Mouse (Mus musculus): ENCODE data around the gene Pld2. TPM values are rescaled to one million over a fixed set of nuclear protein-coding genes. Genes with fewer than 3 reads are reported as not detected.
A peak's percentile ranks its signal among the peaks of the same experiment; 100 is the strongest.

The Pld2 gene
- polyA plus RNA-seq, 1 experiment from 2014 or later, result 1.6 TPM

DNA sequence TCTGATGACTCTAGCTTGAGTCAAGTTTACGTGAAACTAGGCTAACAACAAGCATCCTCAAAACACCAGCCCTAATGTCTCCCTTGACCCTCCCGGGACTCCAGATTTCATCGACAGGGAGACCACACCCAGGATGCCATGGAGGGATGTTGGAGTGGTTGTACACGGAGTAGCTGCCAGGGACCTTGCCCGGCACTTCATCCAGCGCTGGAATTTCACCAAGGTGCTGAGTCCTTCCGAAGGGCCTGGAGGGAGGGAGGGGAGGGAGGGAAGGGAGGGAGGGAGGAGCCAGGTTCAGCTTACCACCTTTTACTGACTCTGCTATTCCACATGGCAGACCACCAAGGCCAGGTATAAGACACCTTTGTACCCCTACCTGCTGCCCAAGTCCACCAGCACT is 14.1 kb downstream of the Pld2 start:
- 60% methylated on average over 7 of the region's 7 CpGs for WGBS (ENCODE audit: insufficient replicate concordance)
- H3K9ac ChIP-seq (replicated peaks), result no peak overlapping the region
- H3K27me3 ChIP-seq (ENCODE audit: insufficient read depth, low read length), result no peaks in the 10 kb centered on the region
- H3K36me3 ChIP-seq (replicated peaks; ENCODE audit: insufficient read depth, low read length), result no peaks in the 10 kb centered on the region
- DNase-seq (no peak), ATAC-seq (no peak)
- no peak overlapping the region for H3K4me3 ChIP-seq (ENCODE audit: low read depth, low read length)
- H3K4me1 ChIP-seq (ENCODE audit: insufficient read depth), result no peaks in the 10 kb centered on the region
- no peak for TF ChIP-seq EP300 (IDR thresholded peaks at IDR 0.05; ENCODE audit: low read depth)
- no peak for TF ChIP-seq CTCF (IDR thresholded peaks at IDR 0.05; ENCODE audit: low read depth)
- no peaks in the 10 kb centered on the region for H3K9me3 ChIP-seq (ENCODE audit: low read length)
- no peak overlapping the region for H3K27ac ChIP-seq (ENCODE audit: low read depth)
- H3K4me2 ChIP-seq (ENCODE audit: low read depth, low read length), result no peak overlapping the region

DNA sequence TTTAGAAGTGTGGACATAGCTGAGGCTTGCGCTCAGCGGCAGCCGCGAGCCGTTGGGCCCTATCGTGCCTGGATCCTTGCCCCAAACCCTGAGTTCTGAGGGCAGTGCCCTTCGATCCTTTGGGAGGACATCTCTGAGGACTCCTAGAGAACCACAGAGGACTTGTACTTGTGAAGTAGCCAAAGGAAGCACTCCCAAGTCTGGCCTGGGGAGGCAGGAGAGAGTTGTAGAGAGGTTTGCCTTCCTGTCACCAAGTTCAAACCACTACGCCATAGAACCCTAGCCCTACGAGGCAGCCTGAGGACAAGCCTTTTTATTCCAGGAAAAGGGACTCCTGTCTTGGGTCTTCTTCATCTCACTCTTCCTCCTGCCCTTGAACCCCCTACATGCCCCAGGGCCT is 17.7 kb downstream of the Pld2 start:
- ATAC-seq (no peak), DNase-seq (no peak)
- Histone ChIP-seq H3K9me3 (ENCODE audit: low read length) (no peaks in the 10 kb centered on the region), H3K4me1 (ENCODE audit: insufficient read depth) (peaks cover 6% of the 10 kb centered on the region; the same call in 1 of the 2 replicates), H3K27ac (ENCODE audit: low read depth) (no peak overlapping the region), H3K4me3 (ENCODE audit: low read depth, low read length) (no peak overlapping the region), H3K36me3 (replicated peaks; ENCODE audit: insufficient read depth, low read length) (no peaks in the 10 kb centered on the region), H3K27me3 (ENCODE audit: insufficient read depth, low read length) (no peaks in the 10 kb centered on the region), H3K9ac (replicated peaks) (no peak overlapping the region), H3K4me2 (ENCODE audit: low read depth, low read length) (no peak overlapping the region)
- whole genome bisulfite sequencing (ENCODE audit: insufficient replicate concordance), result 85% methylated on average over 9 of the region's 9 CpGs
- 0 out of 2 replicates have a peak, but pooled peaks have one; percentile 16 for TF ChIP-seq CTCF (IDR thresholded peaks at IDR 0.05; ENCODE audit: low read depth)
- TF ChIP-seq EP300 (IDR thresholded peaks at IDR 0.05; ENCODE audit: low read depth), result no peak

DNA sequence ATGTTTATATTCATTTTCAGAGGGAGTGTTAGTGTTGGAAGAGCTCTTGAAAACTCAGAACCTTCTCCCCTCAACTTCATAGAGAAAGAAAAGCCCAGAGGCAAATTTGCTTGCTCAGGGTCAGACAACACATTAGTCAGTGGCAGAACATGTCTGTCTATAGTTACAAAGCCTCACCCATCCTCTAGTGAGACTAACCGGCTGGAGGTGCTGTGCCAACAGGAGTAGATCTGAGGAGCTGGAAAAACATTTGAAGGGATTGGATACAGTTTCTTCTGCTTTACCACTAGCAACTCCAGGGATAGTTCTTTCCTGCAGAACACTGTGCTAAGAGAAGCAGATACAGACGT is 22.0 kb downstream of the Pld2 start:
- Histone ChIP-seq H3K4me1 (ENCODE audit: insufficient read depth) (peaks cover 22% of the 10 kb centered on the region), H3K4me2 (ENCODE audit: low read depth, low read length) (peak overlapping the region; percentile 96), H3K4me3 (ENCODE audit: low read depth, low read length) (peak overlapping the region; percentile 94), H3K9ac (replicated peaks) (no peak overlapping the region), H3K27ac (ENCODE audit: low read depth) (peak overlapping the region; percentile 85), H3K36me3 (replicated peaks; ENCODE audit: insufficient read depth, low read length) (no peaks in the 10 kb centered on the region), H3K27me3 (ENCODE audit: insufficient read depth, low read length) (no peaks in the 10 kb centered on the region), H3K9me3 (ENCODE audit: low read length) (no peaks in the 10 kb centered on the region)
- TF ChIP-seq EP300 (IDR thresholded peaks at IDR 0.05; ENCODE audit: low read depth) (no peak), CTCF (IDR thresholded peaks at IDR 0.05; ENCODE audit: low read depth) (no peak)
- ATAC-seq, result peak; percentile 3
- 3% methylated on average over 2 of the region's 2 CpGs for WGBS (ENCODE audit: insufficient replicate concordance)
- DNase-seq, result no peak

DNA sequence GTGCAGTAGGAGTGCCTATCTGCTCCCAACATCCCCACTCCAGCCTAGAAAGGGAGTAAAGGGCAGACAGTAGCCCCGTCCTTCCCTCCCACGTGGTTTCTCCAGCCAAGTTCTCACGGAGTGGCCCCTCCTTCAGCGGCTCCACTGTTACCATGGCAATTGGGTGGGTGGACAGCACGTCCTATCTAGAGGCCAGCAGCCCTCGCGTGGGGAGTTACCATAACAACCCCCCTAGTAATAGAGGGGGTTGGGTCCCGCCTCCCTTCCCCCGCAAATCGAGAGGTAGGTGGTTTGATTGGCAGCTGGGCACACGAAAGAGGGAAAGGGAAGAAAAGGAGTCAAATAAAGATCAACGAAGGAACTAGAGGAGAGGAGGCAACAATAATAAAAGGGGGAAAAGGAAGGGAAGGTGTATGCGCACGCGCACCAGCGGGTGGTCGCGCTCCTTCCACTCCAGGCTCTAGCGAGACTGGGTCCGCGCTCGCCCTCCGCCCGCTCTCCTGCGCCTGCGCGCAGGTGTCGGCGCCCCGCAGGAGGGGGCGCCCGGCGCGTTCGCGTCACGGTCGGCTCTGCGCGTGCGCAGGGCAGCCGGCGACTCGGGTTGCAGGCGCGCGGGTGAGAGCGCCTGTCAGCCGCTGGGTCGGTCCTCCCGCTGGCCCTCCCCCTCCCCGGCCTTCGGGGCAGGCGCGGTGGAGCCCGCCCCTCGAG is 22.6 kb downstream of the Pld2 start, which contains the start of gene Mink1:
Gene Mink1 (plus strand): TSS at position 595 of the 708 bp plus-strand sequence.
- peak within 1 kb of the TSS; percentile 85 for H3K27ac ChIP-seq (ENCODE audit: low read depth)
- no peaks in the 10 kb centered on the region for H3K9me3 ChIP-seq (ENCODE audit: low read length)
- TF ChIP-seq CTCF (IDR thresholded peaks at IDR 0.05; ENCODE audit: low read depth) (no peak), EP300 (IDR thresholded peaks at IDR 0.05; ENCODE audit: low read depth) (no peak)
- peak within 1 kb of the TSS; percentile 90 for H3K9ac ChIP-seq (replicated peaks)
- H3K4me2 ChIP-seq (ENCODE audit: low read depth, low read length), result peak within 1 kb of the TSS; percentile 96
- H3K4me3 ChIP-seq (ENCODE audit: low read depth, low read length), result peak within 1 kb of the TSS; percentile 94
- H3K27me3 ChIP-seq (ENCODE audit: insufficient read depth, low read length), result no peaks in the 10 kb centered on the region
- H3K36me3 ChIP-seq (replicated peaks; ENCODE audit: insufficient read depth, low read length), result no peaks in the 10 kb centered on the region
- peak; percentile 86 for DNase-seq
- ATAC-seq, result peak; percentile 93
- peaks cover 22% of the 10 kb centered on the region for H3K4me1 ChIP-seq (ENCODE audit: insufficient read depth)
- 0% methylated on average over 43 of the region's 57 CpGs for WGBS (ENCODE audit: insufficient replicate concordance)

DNA sequence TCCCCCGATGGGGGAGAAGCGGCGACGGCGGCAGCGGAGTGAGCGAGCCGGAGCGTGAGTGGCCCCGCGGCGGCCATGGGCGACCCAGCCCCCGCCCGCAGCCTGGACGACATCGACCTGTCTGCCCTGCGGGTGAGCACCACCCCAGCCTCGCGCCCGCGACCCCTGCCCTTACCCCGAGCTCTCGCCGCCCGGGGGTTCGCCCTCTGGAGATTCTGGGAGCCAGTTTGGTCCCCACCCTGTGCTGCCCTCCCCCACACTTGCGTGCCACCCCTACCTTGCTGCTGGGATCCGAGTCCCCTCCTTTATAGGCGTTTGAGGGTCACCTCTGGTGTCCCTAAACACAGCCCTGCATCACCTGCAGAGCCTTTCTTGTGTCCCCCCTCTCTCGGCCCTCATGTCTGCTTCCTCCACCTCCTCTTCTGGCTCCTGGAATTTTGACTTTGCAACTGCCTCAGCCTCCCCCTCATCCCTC is 23.2 kb downstream of the Pld2 start:
- Histone ChIP-seq H3K36me3 (replicated peaks; ENCODE audit: insufficient read depth, low read length) (no peaks in the 10 kb centered on the region), H3K27ac (ENCODE audit: low read depth) (peak overlapping the region; percentile 85), H3K9me3 (ENCODE audit: low read length) (no peaks in the 10 kb centered on the region), H3K4me3 (ENCODE audit: low read depth, low read length) (peak overlapping the region; percentile 94), H3K4me2 (ENCODE audit: low read depth, low read length) (peak overlapping the region; percentile 96), H3K9ac (replicated peaks) (peak overlapping the region; percentile 90), H3K4me1 (ENCODE audit: insufficient read depth) (peaks cover 22% of the 10 kb centered on the region), H3K27me3 (ENCODE audit: insufficient read depth, low read length) (no peaks in the 10 kb centered on the region)
- no peak for DNase-seq
- TF ChIP-seq CTCF (IDR thresholded peaks at IDR 0.05; ENCODE audit: low read depth) (no peak), EP300 (IDR thresholded peaks at IDR 0.05; ENCODE audit: low read depth) (no peak)
- WGBS (ENCODE audit: insufficient replicate concordance), result 0% methylated on average over 16 of the region's 31 CpGs
- no peak; the same call in 1 of the 2 replicates for ATAC-seq

DNA sequence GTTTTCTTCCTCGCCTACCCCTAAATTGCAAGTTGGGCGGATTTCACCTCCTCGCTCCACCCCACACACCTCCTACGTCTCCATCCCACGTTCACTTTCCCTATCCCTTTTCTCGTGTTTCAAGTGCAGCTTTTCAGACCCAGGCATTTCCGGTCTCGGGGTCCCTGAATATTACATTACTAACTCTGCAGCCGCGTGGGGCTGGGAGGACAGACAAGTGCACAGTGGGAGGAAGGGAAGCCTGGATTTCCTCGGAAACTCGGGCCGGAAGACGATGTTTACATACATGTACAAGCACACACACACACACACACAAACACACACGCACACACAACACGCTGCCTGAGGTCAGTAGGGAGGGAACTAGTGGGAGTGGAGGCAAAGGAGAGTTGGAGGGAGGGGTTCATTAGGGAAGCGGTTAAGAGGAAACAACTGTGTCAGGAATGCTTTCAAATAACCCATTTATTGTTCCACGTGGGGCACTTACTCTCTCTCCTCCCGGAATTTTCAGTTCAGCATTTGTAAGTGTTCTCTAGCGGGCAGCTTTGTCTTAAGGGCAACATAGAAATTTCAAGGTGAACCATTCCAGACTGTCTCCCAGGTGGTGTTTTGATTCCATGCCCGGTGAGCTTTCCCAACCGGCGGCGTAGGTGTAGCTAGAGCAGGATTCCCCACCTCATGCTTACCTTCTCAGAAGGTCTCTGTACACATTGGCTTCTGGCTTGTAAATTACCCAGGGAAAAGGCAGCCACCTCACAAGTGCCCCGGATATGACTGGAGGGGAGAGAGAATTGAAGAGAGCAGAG is 23.8 kb downstream of the Pld2 start:
- no peaks in the 10 kb centered on the region for H3K27me3 ChIP-seq (ENCODE audit: insufficient read depth, low read length)
- TF ChIP-seq EP300 (IDR thresholded peaks at IDR 0.05; ENCODE audit: low read depth) (no peak), CTCF (IDR thresholded peaks at IDR 0.05; ENCODE audit: low read depth) (no peak)
- ATAC-seq (no peak), DNase-seq (peak; percentile 45)
- no peaks in the 10 kb centered on the region for H3K36me3 ChIP-seq (replicated peaks; ENCODE audit: insufficient read depth, low read length)
- H3K27ac ChIP-seq (ENCODE audit: low read depth), result peak overlapping the region; percentile 85
- peak overlapping the region; percentile 90 for H3K9ac ChIP-seq (replicated peaks)
- H3K4me2 ChIP-seq (ENCODE audit: low read depth, low read length), result peak overlapping the region; percentile 96
- no peaks in the 10 kb centered on the region for H3K9me3 ChIP-seq (ENCODE audit: low read length)
- 3% methylated on average over 25 of the region's 25 CpGs for WGBS (ENCODE audit: insufficient replicate concordance)
- H3K4me1 ChIP-seq (ENCODE audit: insufficient read depth), result peaks cover 22% of the 10 kb centered on the region
- H3K4me3 ChIP-seq (ENCODE audit: low read depth, low read length), result peak overlapping the region; percentile 94
